Mouse (Mus musculus): Measurements from ENCODE around the gene Rin3.

GRCm38 (mm10) chr12:102294634-102295033 is 11.8 kb downstream of the Rin3 start:
- no peak for TF ChIP-seq CTCF (IDR thresholded peaks at IDR 0.05)
- no peak for TF ChIP-seq EP300 (IDR thresholded peaks at IDR 0.05)

Measured in lung, postnatal 0 days (tissue).